Mouse (Mus musculus): ENCODE results near the gene Ugt1a1. TPM values are rescaled to one million over a fixed set of nuclear protein-coding genes. Genes with fewer than 3 reads are reported as not detected.
"Not testable (repeated sequence)": the region's sequence is repeated elsewhere in the genome, so short reads cannot be mapped to it uniquely, and the experiment has no call there.

Ugt1a1 gene
- polyA plus RNA-seq, 1 experiment from 2014 or later = 0.36 TPM

DNA sequence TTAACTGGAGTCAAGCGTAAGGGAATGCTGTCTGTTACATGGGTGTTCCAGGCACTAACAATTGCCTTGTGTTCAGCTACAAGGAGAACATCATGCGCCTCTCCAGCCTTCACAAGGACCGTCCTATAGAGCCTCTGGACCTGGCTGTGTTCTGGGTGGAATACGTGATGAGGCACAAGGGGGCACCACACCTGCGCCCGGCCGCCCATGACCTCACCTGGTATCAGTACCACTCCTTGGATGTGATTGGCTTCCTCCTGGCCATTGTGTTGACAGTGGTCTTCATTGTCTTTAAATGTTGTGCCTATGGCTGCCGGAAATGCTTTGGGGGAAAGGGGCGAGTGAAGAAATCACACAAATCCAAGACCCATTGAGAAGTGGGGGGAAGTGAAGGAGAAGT lies 6.3 kb downstream of the Ugt1a1 start:
- DNase-seq (ENCODE audit: low spot score) = peak; percentile 11

GRCm38 (mm10) chr1:88218591-88218990 lies 6.8 kb downstream of the Ugt1a1 start:
- DNase-seq (ENCODE audit: low spot score) = no peak

DNA sequence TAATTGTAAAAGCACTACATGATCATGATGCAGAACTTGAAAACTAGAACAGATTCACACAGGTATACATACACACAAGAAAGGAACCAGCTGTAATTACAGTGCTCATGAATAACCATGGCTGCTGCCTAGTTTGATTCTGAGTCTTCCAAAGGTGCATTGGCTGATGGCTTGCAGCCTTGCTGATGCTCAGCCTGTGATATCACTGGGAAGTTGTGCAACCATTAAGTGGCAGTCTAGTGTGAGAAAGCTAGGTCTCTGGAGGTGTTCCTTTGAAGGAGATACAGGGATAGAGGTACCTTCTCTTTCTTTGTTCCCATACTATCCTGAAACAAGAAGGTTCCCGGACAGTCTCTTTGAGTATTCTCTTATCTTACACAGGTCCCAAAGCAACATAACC lies 7.3 kb downstream of the Ugt1a1 start:
- DNase-seq (ENCODE audit: low spot score) = no peak

- DNase-seq (ENCODE audit: low spot score) = no peak
Measured at GRCm38 (mm10) chr1:88220336-88220735, 8.6 kb downstream of the Ugt1a1 start.

DNA sequence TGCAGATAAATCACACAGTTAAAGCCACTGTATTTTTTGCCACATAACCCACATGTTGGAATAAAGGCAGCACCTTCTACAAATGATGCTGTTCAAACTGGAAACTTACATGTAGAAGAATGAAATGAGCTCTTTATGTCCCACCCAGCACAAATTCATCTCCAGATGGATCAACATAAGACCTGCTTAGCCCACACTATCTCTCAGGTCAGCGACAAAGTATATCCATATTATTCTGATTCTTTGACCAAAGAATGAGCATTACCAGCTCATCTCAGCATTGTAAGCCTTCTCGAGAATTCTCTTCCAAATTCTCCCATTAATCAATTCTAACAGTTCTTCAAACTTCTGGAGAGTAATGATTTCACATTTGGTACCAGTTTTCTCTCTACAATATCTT lies 10.5 kb downstream of the Ugt1a1 start:
- no peak for DNase-seq (ENCODE audit: low spot score)

- not testable (repeated sequence) for DNase-seq (ENCODE audit: low spot score)
Measured at GRCm38 (mm10) chr1:88223011-88223515, 11.3 kb downstream of the Ugt1a1 start.

DNA sequence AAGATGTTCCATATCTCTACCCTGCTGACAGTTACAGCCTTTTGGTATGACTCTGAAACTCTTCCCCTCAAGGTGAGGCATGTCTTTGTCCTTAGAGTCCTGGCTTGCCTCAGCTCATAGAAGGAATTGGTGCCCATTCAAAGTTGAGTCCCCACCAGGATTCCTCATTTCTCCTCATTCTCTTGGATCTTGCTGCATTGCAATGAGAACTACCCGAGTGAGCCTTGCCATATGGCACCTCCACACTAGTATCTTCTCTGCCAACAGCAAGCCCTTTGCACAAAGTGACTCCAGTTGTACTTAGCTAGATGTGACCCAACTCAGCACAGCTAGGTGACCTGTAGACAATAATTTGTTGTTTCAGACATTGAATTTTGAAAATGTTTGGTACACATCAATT lies 11.8 kb downstream of the Ugt1a1 start:
- no peak for DNase-seq (ENCODE audit: low spot score)

DNA sequence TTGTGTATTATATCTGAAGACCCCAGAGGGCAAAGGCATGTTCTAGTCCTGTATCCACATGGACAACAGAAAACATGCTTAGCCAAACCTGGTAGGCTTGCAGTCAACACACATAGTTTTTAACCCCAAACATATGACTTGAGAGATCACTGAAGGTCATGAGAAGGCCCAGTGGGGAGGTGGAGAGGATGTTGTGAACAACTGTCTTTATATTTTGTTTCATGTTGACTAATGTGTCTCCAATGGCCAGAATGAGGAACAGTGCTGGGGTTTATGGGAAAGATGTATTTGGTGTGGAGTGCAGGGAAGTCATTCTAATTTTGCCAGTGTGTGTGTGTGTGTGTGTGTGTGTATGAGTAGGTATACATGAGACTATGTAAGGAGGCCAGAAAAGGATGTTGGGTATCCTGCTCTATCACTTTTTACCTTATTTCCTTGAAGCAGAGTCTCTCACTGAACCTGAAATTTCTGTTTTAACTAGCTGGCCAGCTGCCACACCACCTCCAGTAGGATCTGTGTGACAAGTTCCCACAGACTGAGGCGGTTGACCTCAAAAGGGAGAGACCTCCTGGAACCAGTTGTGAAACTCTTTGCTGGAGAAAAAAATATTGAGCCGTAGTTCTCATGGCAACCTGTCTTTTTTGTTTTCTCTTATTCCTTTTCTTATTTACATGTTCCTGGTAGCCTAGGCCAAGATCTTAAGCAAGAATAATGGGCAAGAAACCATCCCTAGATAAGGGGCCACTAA lies 12.4 kb downstream of the Ugt1a1 start:
- DNase-seq (ENCODE audit: low spot score) = no peak

DNA sequence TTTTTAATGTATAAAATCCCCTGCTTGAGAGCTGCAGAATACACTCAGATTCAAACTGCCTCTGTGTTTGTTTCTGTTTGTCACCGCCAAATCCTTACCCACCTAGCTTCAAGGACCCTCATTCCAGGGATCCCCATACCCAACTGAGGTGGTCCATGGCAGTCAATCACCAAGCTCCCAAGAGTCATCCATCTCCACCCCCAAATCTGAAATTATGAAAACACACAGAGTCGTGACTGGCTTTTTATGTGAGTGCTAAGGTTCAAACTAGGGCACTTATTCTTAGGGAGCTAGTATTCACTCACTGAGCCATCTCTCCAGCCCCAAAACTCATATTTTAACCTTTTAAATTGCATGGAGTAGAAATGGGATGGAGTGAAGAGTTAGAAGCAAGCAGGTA lies 13.5 kb downstream of the Ugt1a1 start:
- not testable (repeated sequence) for DNase-seq (ENCODE audit: low spot score)

DNA sequence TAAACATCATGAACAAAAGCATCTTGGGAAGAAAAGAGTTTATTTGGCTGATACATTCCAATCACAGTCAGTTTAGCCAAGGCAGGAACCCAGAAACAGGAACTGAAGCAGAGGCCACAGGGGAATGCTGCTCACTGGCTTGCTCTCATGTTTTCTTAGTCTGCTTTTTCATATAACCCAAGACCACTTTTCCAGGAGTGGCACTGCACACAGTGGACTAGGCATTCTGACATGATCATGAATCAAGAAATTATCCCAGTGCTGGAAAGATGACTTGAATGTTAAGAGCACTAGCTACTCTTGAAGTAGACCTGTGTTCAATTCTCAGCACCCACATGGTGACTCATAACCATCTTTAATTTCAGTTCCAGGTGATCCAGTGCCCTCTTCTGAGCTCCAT lies 14.0 kb downstream of the Ugt1a1 start:
- DNase-seq (ENCODE audit: low spot score) = no peak

GRCm38 (mm10) chr1:88226670-88227379 lies 15.1 kb downstream of the Ugt1a1 start, which contains the start of gene Mroh2a:
TSS of gene Mroh2a (plus strand) at chr1:88226986.
- no peak for DNase-seq (ENCODE audit: low spot score)

GRCm38 (mm10) chr1:88227482-88227881 lies 15.7 kb downstream of the Ugt1a1 start:
- no peak for DNase-seq (ENCODE audit: low spot score)

DNA sequence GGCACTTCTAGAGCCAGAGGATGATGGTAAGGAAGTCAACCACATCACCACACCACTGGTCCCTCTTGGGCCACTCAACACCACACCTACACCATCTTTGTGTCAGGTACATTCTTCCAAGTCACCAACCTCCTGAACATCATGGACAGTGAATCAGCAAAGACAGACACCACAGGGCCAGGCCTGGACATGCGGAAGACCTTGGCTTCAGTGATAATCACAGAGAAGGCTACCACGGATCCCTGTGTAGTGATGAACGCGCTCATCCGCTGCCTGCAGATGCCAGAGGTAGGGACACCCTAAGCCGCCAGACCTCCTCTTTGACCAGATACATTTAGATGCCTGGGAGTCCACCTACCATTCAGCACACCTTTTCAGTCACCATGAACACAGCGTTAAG lies 16.4 kb downstream of the Ugt1a1 start:
- no peak for DNase-seq (ENCODE audit: low spot score)

- no peak for DNase-seq (ENCODE audit: low spot score)
Measured at GRCm38 (mm10) chr1:88229566-88229965, 17.8 kb downstream of the Ugt1a1 start.

DNA sequence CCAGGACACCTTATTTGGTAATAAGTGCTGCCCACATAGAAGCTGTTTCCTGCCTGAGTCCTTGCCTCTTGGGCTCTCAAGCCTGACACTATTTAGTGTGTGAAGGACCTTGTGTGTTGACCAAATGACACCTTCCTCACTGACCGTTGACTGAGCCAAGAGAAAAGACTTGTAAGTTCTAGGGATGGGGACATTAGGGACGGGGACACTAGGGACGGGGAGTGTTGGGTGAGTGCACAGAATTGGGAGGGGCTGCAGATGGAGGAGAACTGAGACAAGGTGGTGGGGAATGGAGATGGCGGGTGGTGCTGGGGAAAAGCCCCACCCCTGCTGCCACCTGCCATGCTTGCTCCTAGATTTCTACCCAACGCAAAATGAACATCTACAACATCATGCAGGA lies 18.2 kb downstream of the Ugt1a1 start:
- DNase-seq (ENCODE audit: low spot score) = no peak

GRCm38 (mm10) chr1:88230421-88230820 lies 18.7 kb downstream of the Ugt1a1 start:
- DNase-seq (ENCODE audit: low spot score) = no peak

GRCm38 (mm10) chr1:88230981-88231802 lies 19.4 kb downstream of the Ugt1a1 start:
- DNase-seq (ENCODE audit: low spot score) = no peak

GRCm38 (mm10) chr1:88231803-88232499 lies 20.2 kb downstream of the Ugt1a1 start:
- DNase-seq (ENCODE audit: low spot score) = no peak

DNA sequence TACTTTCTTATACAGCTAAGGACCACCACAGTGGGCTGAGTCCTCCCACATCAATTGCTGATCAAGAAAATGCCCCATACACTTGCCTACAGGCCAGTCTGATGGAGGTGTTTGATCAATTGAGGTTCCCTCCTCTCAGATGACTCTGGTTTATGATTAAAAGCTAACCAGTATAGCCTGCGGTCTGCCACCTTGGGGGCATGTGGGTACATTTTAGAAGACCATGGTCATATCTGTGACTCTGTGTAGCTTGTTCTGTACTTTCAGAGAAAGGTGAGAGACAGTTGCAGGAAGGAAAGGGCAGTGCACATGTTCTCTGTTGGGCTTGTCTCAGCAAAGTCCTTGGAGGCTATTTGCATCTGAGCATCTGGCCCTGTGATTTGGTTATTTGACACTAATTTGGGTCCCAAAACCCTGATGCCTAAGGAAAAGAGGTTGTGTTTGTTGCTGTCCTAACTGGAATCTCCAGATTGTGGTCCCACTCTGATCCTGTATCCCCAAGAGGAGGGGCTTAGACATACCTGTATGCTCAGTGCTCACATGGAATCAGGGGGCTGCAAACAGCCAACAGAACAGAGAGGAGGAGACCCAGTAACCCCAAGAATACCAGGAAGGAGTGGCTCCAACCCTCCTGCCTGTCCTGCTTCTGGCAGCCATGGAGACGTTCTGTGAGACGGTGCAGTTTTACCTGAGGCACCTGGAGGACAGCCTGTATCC lies 21.1 kb downstream of the Ugt1a1 start:
- DNase-seq (ENCODE audit: low spot score) = no peak

All from thymus, postnatal 0 days (tissue).